Mouse (Mus musculus) MEL (cell line): ENCODE measurements around the gene Pde6c.

Experiments used
- CHD1 ChIP-seq: IDR thresholded peaks from 2 replicates; pipeline ENCODE4 v1.6.1; 2012; ENCODE audit warnings: low read depth, mild to moderate bottlenecking, inconsistent platforms, low read length, improper control_type of control experiment
- CTCF ChIP-seq, 3 experiments: IDR thresholded peaks in 2 of 3; conservative IDR thresholded peaks in 1 of 3; 2 replicates each; pipeline ENCODE4 v1.5.1; 2011 to 2012; ENCODE audit warnings: low read length in 3 of 3, low read depth in 2 of 3, mild to moderate bottlenecking in 2 of 3, improper control_type of control experiment in 1 of 3, inconsistent platforms in 1 of 3, mixed read lengths in 1 of 3, moderate library complexity in 1 of 3; ENCODE audit not compliant: control insufficient read depth in 1 of 3, insufficient read depth in 1 of 3, poor library complexity in 1 of 3, severe bottlenecking in 1 of 3
- ELF1 ChIP-seq: IDR thresholded peaks from 2 replicates; pipeline ENCODE4 v1.6.1; 2014; ENCODE audit warnings: low read depth, mild to moderate bottlenecking, inconsistent platforms, low read length, improper control_type of control experiment, moderate library complexity
- GABPA ChIP-seq: IDR thresholded peaks from 2 replicates; pipeline ENCODE4 v1.6.1; 2012; ENCODE audit warnings: low read depth, mild to moderate bottlenecking, inconsistent platforms, low read length, improper control_type of control experiment, moderate library complexity
- MAZ ChIP-seq: IDR thresholded peaks from 2 replicates; pipeline ENCODE4 v1.6.1; 2012; ENCODE audit warnings: low read depth, mild to moderate bottlenecking, inconsistent platforms, low read length, improper control_type of control experiment
- MYB ChIP-seq: IDR thresholded peaks from 2 replicates; pipeline ENCODE4 v1.6.1; 2011; ENCODE audit warnings: mild to moderate bottlenecking, low read depth, low read length, improper control_type of control experiment
- TBP ChIP-seq: IDR thresholded peaks from 2 replicates; pipeline ENCODE4 v1.8.0; 2011; ENCODE audit warnings: low read depth, low read length, improper control_type of control experiment
- USF2 ChIP-seq, 2 experiments: IDR thresholded peaks; 2 replicates each; pipeline ENCODE4 v1.6.1; 2011 to 2012; ENCODE audit warnings: improper control_type of control experiment in 2 of 2, low read length in 2 of 2, borderline replicate concordance in 1 of 2, inconsistent platforms in 1 of 2, low read depth in 1 of 2, mild to moderate bottlenecking in 1 of 2; ENCODE audit not compliant: insufficient read depth in 1 of 2

DNA sequence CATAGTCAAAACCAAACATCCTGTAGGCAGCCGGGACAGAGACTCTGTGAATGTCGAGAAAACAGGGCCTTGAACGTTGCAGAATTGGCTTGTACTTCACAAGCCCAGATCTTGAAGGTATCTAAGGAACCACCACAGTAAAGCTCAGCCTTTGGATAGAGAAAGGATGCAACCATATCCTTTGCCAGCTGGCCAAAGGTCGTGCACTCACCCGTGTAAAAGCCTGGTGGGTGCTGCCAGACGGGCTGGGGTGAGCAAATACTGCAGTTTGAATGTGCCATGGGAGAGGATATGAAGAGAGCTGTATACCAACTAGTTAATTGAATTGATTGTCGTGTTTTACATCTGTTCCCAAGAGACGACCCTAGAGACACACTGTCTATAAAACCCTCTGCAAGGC is 99.5 kb downstream of the Pde6c start:
- TF ChIP-seq USF2 (IDR thresholded peaks at IDR 0.05; ENCODE audit: borderline replicate concordance in 1 of 2, insufficient read depth in 1 of 2, low read depth in 1 of 2, low read length in 2 of 2) (no peak), MYB (no peak), ELF1 (no peak), TBP (no peak), CHD1 (no peak), CTCF (IDR thresholded peaks at IDR 0.05 in 2 of 3, conservative IDR thresholded peaks at IDR 0.05 in 1 of 3; ENCODE audit: control insufficient read depth in 1 of 3, insufficient read depth in 1 of 3, low read depth in 2 of 3, low read length in 3 of 3, poor library complexity in 1 of 3, severe bottlenecking in 1 of 3) (no peak), GABPA (no peak), MAZ (no peak)
